Mouse (Mus musculus) mature B cell (primary cell): ENCODE measurements around the gene Myom1.

Source experiments
- in situ Hi-C: fragments of 300-500 bp; cut with MboI; formaldehyde crosslinking; loops from 2 replicates; pipeline ENCODE4 v1.14.3; 2019

Gene Myom1

GRCm38 (mm10) chr17:71057758-71058157 lies 55.3 kb downstream of the Myom1 start:
- in situ Hi-C loops, result no loop called here

DNA sequence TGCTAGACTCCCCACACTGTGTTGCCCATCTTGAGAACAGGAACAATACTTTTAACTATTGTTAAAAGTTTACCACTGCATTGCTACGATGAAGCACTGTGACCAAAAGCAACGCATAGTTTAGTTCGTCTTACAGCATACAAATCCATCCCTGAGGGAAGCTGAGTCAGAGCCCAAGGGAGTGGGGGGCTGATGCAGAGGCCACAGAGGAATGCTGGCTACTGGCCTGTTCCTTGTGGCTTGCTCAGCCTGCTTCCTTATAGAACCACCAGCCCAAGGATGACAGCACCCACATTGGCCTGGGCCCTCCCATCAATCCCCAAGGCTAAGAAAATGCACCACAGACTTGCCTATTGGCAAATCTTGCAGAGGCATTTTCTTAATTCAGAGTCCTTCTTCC lies 56.8 kb downstream of the Myom1 start:
- in situ Hi-C loops, result no loop called here

- in situ Hi-C loops, result loop anchor here (10.0 kb wide), 1 partner anchor 123 kb away; the partner anchor contains the start of gene Lpin2
Measured at GRCm38 (mm10) chr17:71062049-71062560, 59.7 kb downstream of the Myom1 start.

GRCm38 (mm10) chr17:71062870-71063602 lies 60.6 kb downstream of the Myom1 start:
- in situ Hi-C loops, result loop anchor here (10.0 kb wide), 1 partner anchor 122 kb away; the partner anchor contains the start of gene Lpin2

DNA sequence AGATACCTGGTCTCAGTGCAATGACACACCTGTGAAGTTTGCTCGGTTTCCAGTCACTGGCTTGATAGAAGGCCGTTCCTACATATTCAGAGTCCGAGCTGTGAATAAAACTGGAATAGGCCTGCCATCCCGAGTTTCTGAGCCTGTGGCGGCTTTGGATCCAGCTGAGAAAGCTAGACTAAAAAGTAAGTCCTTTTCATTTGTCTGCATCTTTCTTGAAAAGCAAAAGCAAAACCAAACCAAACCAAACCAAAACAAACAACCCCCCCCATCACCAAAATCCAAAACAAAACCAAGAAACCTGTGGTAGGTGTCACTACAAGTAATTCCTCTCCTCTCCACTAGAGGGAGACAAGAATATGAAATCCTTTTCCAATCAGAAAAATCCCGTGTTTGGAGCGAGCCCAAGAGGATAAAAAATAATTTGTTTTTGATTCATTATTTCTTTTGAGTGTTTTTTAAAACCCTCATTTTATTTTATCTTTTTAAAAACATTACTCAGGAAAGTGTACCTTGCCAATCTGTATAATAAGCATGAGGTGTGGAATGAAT lies 62.1 kb downstream of the Myom1 start:
- in situ Hi-C loops, result loop anchor here (10.0 kb wide), 1 partner anchor 120 kb away; the partner anchor contains the start of gene Lpin2

DNA sequence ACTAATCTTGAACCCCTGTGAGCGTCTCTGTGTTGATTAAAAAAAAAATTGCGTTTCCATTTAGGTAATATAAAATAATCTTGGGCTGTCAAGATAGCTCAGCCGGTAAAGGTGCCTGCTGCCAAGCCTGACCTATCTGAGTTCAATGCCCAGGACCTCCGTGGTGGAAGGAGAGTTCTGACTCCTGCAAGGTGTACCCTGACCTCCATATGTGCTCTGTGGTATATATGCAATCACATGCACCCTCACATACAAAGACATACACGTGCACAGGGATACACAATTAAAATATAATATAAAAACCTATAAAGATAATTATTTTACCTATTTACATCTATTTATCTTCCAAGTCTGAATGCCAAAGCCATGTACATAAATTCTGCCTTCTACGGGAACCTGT lies 62.7 kb downstream of the Myom1 start:
- in situ Hi-C loops, result loop anchor here (10.0 kb wide), 1 partner anchor 120 kb away; the partner anchor contains the start of gene Lpin2

DNA sequence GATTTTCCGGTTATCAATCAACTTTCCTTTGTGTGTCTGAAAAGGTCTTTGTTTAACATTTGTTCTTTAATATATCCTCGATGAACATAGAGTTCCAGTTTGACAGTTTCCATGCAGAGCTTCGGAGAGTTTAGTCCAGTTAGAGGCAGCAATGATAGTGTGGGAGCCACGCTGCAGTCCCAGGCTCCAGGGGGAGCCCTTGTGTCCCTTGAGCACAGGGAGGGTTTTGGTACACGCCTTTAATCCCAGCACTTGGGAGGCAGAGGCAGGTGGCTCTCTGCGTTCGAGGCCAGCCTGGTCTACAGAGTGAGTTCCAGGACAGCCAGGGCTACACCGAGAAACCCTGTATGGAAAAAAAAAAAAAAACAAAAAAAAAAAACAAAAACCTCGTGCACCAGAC lies 66.7 kb downstream of the Myom1 start:
- in situ Hi-C loops, result loop anchor here (10.0 kb wide), 1 partner anchor 116 kb away; the partner anchor contains the start of gene Lpin2

DNA sequence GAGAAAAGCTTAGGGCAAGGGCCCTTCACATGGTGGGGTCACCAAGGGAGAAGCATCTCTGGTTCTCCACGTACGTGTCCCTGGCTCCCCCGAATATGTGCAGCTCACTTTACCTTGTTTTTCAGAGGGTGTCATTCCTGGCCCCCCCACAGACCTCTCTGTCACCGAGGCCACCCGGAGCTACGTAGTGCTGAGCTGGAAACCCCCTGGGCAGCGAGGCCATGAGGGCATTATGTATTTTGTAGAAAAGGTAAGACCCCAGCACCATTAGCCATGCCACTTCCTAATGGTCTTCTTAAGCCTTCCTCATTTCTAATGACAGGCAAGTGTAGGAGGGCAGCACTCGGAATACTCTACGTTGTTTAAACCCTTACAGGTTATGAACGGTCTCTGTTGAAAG lies 69.5 kb downstream of the Myom1 start:
- in situ Hi-C loops, result no loop called here

DNA sequence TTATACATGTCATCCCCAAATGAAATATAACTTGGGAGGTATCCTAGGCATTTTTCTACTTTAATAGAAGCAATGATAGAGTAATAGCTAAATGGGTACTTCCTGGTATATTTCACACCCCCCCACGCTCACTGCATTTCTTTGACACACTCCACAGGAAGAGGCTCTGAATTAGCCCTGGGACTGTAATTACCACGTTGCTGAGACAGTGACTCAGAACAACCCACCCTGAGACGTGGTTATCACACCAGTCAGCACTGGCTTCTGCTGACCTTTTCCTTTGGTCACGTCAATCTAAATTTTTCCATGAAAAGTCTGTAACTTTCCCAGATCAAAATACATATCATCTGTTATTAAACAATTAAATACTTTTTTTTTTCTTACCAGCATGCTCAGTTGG lies 72.0 kb downstream of the Myom1 start:
- in situ Hi-C loops, result no loop called here

GRCm38 (mm10) chr17:71081986-71082385 lies 79.6 kb downstream of the Myom1 start:
- in situ Hi-C loops, result no loop called here

DNA sequence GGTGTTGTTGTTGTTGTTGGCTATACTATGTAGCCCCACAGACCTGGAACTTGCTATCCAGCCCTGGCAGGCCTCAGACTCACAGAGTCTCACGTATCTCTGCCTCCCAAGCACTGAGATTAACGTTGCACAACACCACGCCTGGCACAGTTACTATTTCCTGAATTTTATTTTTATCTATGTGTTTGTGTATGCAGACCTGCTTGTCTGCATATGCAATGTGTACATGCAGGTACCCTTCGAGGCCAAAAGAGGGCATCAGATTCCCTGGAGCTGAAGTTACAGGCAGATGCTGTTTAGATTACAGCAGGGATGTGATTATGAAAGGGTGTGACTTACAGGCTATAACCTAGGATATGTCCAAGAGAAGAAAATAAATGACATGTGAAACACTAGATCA lies 84.5 kb downstream of the Myom1 start:
- in situ Hi-C loops, result no loop called here

GRCm38 (mm10) chr17:71087396-71088153 lies 85.1 kb downstream of the Myom1 start:
- in situ Hi-C loops, result no loop called here

GRCm38 (mm10) chr17:71088154-71088521 lies 85.7 kb downstream of the Myom1 start:
- in situ Hi-C loops, result no loop called here

GRCm38 (mm10) chr17:71088991-71089434 lies 86.6 kb downstream of the Myom1 start:
- in situ Hi-C loops, result no loop called here

DNA sequence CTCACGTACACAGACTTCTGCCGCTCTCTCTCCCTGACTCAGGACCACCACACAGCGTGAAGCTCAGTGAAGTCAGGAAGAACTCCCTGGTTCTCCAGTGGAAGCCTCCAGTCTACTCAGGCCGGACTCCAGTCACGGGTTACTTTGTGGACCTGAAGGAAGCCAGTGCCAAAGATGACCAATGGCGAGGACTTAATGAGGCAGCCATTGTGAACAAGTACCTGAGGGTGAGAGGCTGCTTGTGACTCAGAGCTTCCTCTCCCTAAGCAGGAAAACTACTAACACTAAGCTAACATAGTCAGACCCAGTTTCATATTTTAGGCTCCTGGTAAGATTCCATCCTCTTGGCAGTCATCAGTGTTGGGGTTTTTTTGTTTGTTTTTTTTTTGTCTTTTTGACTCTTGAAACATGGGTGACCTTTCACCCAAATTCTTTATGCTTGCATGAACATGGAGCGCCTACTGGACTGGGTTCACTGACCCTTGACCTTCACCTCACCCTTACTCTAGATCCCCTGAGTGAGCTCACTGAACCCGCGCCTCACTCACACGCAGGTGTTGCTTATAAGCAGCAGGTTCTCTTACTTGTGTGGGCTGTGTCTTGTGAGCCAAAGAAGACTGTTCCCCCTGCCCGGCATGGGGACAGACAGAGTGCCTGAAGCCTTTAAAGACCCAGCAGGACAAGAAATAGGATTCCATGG lies 87.5 kb downstream of the Myom1 start:
- in situ Hi-C loops, result no loop called here

DNA sequence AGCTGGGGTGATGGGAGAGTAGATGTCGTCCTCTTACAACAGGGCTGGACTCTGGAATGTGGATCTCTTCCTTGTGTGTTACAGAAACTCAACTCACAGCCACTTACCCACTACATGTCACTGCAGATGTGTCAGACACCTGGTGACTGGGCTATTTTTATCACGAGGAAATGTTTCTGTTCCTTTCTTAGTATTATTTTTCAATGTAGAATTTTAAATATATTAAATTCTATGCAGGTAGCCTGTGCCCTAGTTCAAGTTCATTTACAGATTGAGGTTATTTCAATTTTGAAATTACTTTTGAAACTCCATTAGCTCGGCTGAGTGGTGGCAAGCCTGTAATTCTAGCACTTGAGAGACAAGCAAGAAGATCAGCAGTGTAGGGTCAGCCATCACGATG lies 88.6 kb downstream of the Myom1 start:
- in situ Hi-C loops, result no loop called here

- in situ Hi-C loops, result no loop called here
Measured at GRCm38 (mm10) chr17:71092341-71092740, 89.9 kb downstream of the Myom1 start.

DNA sequence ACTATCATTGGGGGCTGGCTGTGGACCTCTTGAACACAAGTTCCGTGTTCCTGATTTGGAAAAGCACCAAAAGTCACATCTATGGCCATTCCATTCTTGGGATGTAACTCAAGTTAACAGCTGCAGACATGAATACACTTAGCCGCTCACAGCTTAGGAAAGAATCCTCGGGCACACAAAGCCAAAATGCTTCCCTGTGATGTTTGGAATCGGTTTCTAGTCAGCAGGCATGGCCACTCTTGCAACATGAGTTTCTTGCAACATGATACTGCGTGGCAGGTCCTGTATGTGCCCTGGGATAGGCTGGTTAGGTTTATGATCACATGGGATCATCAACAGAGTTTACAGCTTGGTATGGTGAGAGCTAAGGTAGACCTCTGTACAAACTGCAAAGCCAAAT lies 91.4 kb downstream of the Myom1 start:
- in situ Hi-C loops, result no loop called here

- in situ Hi-C loops, result no loop called here
Measured at GRCm38 (mm10) chr17:71094438-71094837, 92.0 kb downstream of the Myom1 start.

- in situ Hi-C loops, result no loop called here
Measured at GRCm38 (mm10) chr17:71096557-71097208, 94.2 kb downstream of the Myom1 start.

DNA sequence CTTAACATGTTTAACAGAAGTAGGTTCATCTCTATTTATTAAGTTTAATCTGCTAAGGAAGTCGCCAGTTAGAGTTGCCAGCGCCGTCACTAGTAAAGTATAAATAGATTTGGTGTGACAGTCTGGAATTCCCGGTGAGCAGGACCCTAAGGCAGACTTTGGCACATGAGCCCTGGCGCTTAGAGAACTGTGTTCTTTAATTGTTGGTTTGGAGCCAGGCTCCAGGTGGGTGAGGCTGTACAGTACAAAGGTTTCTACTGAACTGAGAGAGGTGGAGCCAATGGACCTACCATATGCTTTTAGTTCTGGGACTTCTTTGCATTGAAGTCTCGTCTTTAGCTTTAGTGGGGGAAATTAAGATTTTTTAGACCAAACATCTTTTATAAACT lies 94.8 kb downstream of the Myom1 start:
- in situ Hi-C loops, result no loop called here
